Mouse (Mus musculus) heart, adult 2 months (tissue): ENCODE measurements at regions not wholly inside any gene's neighbourhood (a gene's known extent, or its start where the extent isn't known, plus 50 kb on each side); places are given as distances from the start of the nearest gene placed in this dataset.

Experiments
- CTCF ChIP-seq: fragments of 200-600 bp; IDR thresholded peaks from 2 replicates; pipeline ENCODE4 v1.8.1; 2022; ENCODE audit warnings: antibody characterized with exemption, mild to moderate bottlenecking, moderate library complexity
- EP300 ChIP-seq: fragments of 200-500 bp; IDR thresholded peaks from 2 replicates; pipeline ENCODE4 v1.6.1; 2011; ENCODE audit warnings: low read depth, low read length, control low read depth; ENCODE audit not compliant: insufficient read depth

- TF ChIP-seq CTCF = no peak
- no peak for TF ChIP-seq EP300
These were observed 623.9 kb downstream of the Kcnj2 start for GRCm38 (mm10) chr11:111689899-111690298.
